Mouse (Mus musculus): ENCODE results near the gene Fxyd5. TPM values are rescaled to one million over a fixed set of nuclear protein-coding genes. Genes with fewer than 3 reads are reported as not detected.

Gene Fxyd5
- polyA plus RNA-seq (2015; fragmentation: Nextera tagmentation; extraction: Ambion mirVana), result 32.6 and 34.0 TPM in 2 replicates

GRCm38 (mm10) chr7:31042431-31042910 is at the start of gene Fxyd5:
TSS of gene Fxyd5 (minus strand) at chr7:31042481.
- H3K9ac ChIP-seq (replicated peaks; ENCODE audit: low read length), result peak within 1 kb of the TSS; percentile 55
- WGBS, result 38% methylated on average over 10 of the region's 10 CpGs

GRCm38 (mm10) chr7:31089721-31090120 is 47.4 kb upstream of the Fxyd5 start:
- 51% methylated on average over 2 of the region's 2 CpGs for WGBS
- Histone ChIP-seq H3K27ac (ENCODE audit: low read length) (no peak overlapping the region), H3K4me2 (replicated peaks; ENCODE audit: low read depth, low read length) (no peak overlapping the region), H3K9me3 (ENCODE audit: low read length) (no peaks in the 10 kb centered on the region), H3K9ac (replicated peaks; ENCODE audit: low read length) (no peak overlapping the region), H3K4me3 (ENCODE audit: low read length) (no peak overlapping the region), H3K4me1 (ENCODE audit: insufficient read depth, low read length) (0 out of 2 replicates have a peak, but pooled peaks cover 6% of the 10 kb centered on the region), H3K36me3 (ENCODE audit: insufficient read depth, low read length) (no peaks in the 10 kb centered on the region), H3K27me3 (ENCODE audit: insufficient read depth, low read length) (no peaks in the 10 kb centered on the region)
- ATAC-seq (ENCODE audit: low FRiP score, low TSS enrichment), result no peak

More at GRCm38 (mm10) chr7:31042431-31042910, at the start of gene Fxyd5:
- H3K36me3 ChIP-seq (ENCODE audit: insufficient read depth, low read length), result no peaks in the 10 kb centered on the region
- peaks cover 34% of the 10 kb centered on the region for H3K27me3 ChIP-seq (ENCODE audit: insufficient read depth, low read length)
- H3K4me2 ChIP-seq (replicated peaks; ENCODE audit: low read depth, low read length), result peak within 1 kb of the TSS; percentile 61
- H3K4me3 ChIP-seq (ENCODE audit: low read length), result peak within 1 kb of the TSS; percentile 43
- H3K4me1 ChIP-seq (ENCODE audit: insufficient read depth, low read length), result peaks cover 15% of the 10 kb centered on the region
- no peak for ATAC-seq (ENCODE audit: low FRiP score, low TSS enrichment)
- H3K9me3 ChIP-seq (ENCODE audit: low read length), result no peaks in the 10 kb centered on the region
- H3K27ac ChIP-seq (ENCODE audit: low read length), result no peak within 1 kb of the TSS; the same call in 1 of the 2 replicates

- Histone ChIP-seq H3K4me1 (ENCODE audit: insufficient read depth, low read length) (0 out of 2 replicates have a peak, but pooled peaks cover 13% of the 10 kb centered on the region), H3K9ac (replicated peaks; ENCODE audit: low read length) (no peak overlapping the region), H3K36me3 (ENCODE audit: insufficient read depth, low read length) (no peaks in the 10 kb centered on the region), H3K27me3 (ENCODE audit: insufficient read depth, low read length) (no peaks in the 10 kb centered on the region), H3K4me2 (replicated peaks; ENCODE audit: low read depth, low read length) (no peak overlapping the region), H3K27ac (ENCODE audit: low read length) (no peak overlapping the region), H3K9me3 (ENCODE audit: low read length) (no peaks in the 10 kb centered on the region), H3K4me3 (ENCODE audit: low read length) (no peak overlapping the region)
- WGBS, result 65% methylated on average over 3 of the region's 3 CpGs
- ATAC-seq (ENCODE audit: low FRiP score, low TSS enrichment), result no peak
Observed at GRCm38 (mm10) chr7:31088206-31088605, 45.9 kb upstream of the Fxyd5 start.

GRCm38 (mm10) chr7:31087262-31087661 is 45.0 kb upstream of the Fxyd5 start:
- Histone ChIP-seq H3K9me3 (ENCODE audit: low read length) (no peaks in the 10 kb centered on the region), H3K4me2 (replicated peaks; ENCODE audit: low read depth, low read length) (no peak overlapping the region), H3K4me3 (ENCODE audit: low read length) (no peak overlapping the region), H3K36me3 (ENCODE audit: insufficient read depth, low read length) (no peaks in the 10 kb centered on the region), H3K9ac (replicated peaks; ENCODE audit: low read length) (no peak overlapping the region), H3K27ac (ENCODE audit: low read length) (no peak overlapping the region), H3K27me3 (ENCODE audit: insufficient read depth, low read length) (no peaks in the 10 kb centered on the region), H3K4me1 (ENCODE audit: insufficient read depth, low read length) (0 out of 2 replicates have a peak, but pooled peaks cover 13% of the 10 kb centered on the region)
- 26% methylated on average over 2 of the region's 2 CpGs for WGBS
- ATAC-seq (ENCODE audit: low FRiP score, low TSS enrichment), result no peak

GRCm38 (mm10) chr7:31086175-31086755 is 44.0 kb upstream of the Fxyd5 start:
- 85% methylated on average over 9 of the region's 9 CpGs for WGBS
- no peaks in the 10 kb centered on the region for H3K27me3 ChIP-seq (ENCODE audit: insufficient read depth, low read length)
- no peak overlapping the region for H3K4me2 ChIP-seq (replicated peaks; ENCODE audit: low read depth, low read length)
- H3K27ac ChIP-seq (ENCODE audit: low read length), result no peak overlapping the region
- H3K4me1 ChIP-seq (ENCODE audit: insufficient read depth, low read length), result 0 out of 2 replicates have a peak, but pooled peaks cover 13% of the 10 kb centered on the region
- no peaks in the 10 kb centered on the region for H3K36me3 ChIP-seq (ENCODE audit: insufficient read depth, low read length)
- no peaks in the 10 kb centered on the region for H3K9me3 ChIP-seq (ENCODE audit: low read length)
- no peak overlapping the region for H3K9ac ChIP-seq (replicated peaks; ENCODE audit: low read length)
- no peak overlapping the region for H3K4me3 ChIP-seq (ENCODE audit: low read length)
- ATAC-seq (ENCODE audit: low FRiP score, low TSS enrichment), result no peak

GRCm38 (mm10) chr7:31085171-31085570 is 42.9 kb upstream of the Fxyd5 start:
- 35% methylated on average over 3 of the region's 3 CpGs for WGBS
- no peak overlapping the region for H3K4me3 ChIP-seq (ENCODE audit: low read length)
- peaks cover 3% of the 10 kb centered on the region; the same call in 1 of the 2 replicates for H3K9me3 ChIP-seq (ENCODE audit: low read length)
- no peak overlapping the region for H3K9ac ChIP-seq (replicated peaks; ENCODE audit: low read length)
- H3K4me2 ChIP-seq (replicated peaks; ENCODE audit: low read depth, low read length), result no peak overlapping the region
- H3K27ac ChIP-seq (ENCODE audit: low read length), result peak overlapping the region; percentile 29; the same call in 1 of the 2 replicates
- 0 out of 2 replicates have a peak, but pooled peaks cover 13% of the 10 kb centered on the region for H3K4me1 ChIP-seq (ENCODE audit: insufficient read depth, low read length)
- ATAC-seq (ENCODE audit: low FRiP score, low TSS enrichment), result no peak
- H3K36me3 ChIP-seq (ENCODE audit: insufficient read depth, low read length), result no peaks in the 10 kb centered on the region
- H3K27me3 ChIP-seq (ENCODE audit: insufficient read depth, low read length), result no peaks in the 10 kb centered on the region

GRCm38 (mm10) chr7:31084140-31084539 is 41.9 kb upstream of the Fxyd5 start:
- H3K27ac ChIP-seq (ENCODE audit: low read length), result peak overlapping the region; percentile 39; the same call in 1 of the 2 replicates
- 53% methylated on average over 9 of the region's 9 CpGs for WGBS
- no peaks in the 10 kb centered on the region for H3K36me3 ChIP-seq (ENCODE audit: insufficient read depth, low read length)
- no peaks in the 10 kb centered on the region for H3K27me3 ChIP-seq (ENCODE audit: insufficient read depth, low read length)
- ATAC-seq (ENCODE audit: low FRiP score, low TSS enrichment), result no peak
- no peak overlapping the region for H3K9ac ChIP-seq (replicated peaks; ENCODE audit: low read length)
- H3K9me3 ChIP-seq (ENCODE audit: low read length), result peaks cover 3% of the 10 kb centered on the region; the same call in 1 of the 2 replicates
- no peak overlapping the region for H3K4me3 ChIP-seq (ENCODE audit: low read length)
- H3K4me2 ChIP-seq (replicated peaks; ENCODE audit: low read depth, low read length), result no peak overlapping the region
- 0 out of 2 replicates have a peak, but pooled peaks cover 13% of the 10 kb centered on the region for H3K4me1 ChIP-seq (ENCODE audit: insufficient read depth, low read length)

- H3K4me1 ChIP-seq (ENCODE audit: insufficient read depth, low read length), result 0 out of 2 replicates have a peak, but pooled peaks cover 13% of the 10 kb centered on the region
- no peaks in the 10 kb centered on the region for H3K36me3 ChIP-seq (ENCODE audit: insufficient read depth, low read length)
- 0 out of 2 replicates have a peak overlapping the region, but pooled peaks have one; percentile 7 for H3K9ac ChIP-seq (replicated peaks; ENCODE audit: low read length)
- H3K4me3 ChIP-seq (ENCODE audit: low read length), result no peak overlapping the region
- H3K9me3 ChIP-seq (ENCODE audit: low read length), result peaks cover 3% of the 10 kb centered on the region; the same call in 1 of the 2 replicates
- H3K27me3 ChIP-seq (ENCODE audit: insufficient read depth, low read length), result no peaks in the 10 kb centered on the region
- 70% methylated on average over 14 of the region's 14 CpGs for WGBS
- no peak overlapping the region for H3K4me2 ChIP-seq (replicated peaks; ENCODE audit: low read depth, low read length)
- no peak overlapping the region for H3K27ac ChIP-seq (ENCODE audit: low read length)
- ATAC-seq (ENCODE audit: low FRiP score, low TSS enrichment), result no peak
Observed at GRCm38 (mm10) chr7:31082831-31083588, 40.7 kb upstream of the Fxyd5 start.

GRCm38 (mm10) chr7:31082106-31082505 is 39.8 kb upstream of the Fxyd5 start:
- ATAC-seq (ENCODE audit: low FRiP score, low TSS enrichment), result no peak
- no peaks in the 10 kb centered on the region for H3K27me3 ChIP-seq (ENCODE audit: insufficient read depth, low read length)
- H3K9ac ChIP-seq (replicated peaks; ENCODE audit: low read length), result no peak overlapping the region

More at GRCm38 (mm10) chr7:31082106-31082505, 39.8 kb upstream of the Fxyd5 start:
- Histone ChIP-seq H3K4me1 (ENCODE audit: insufficient read depth, low read length) (0 out of 2 replicates have a peak, but pooled peaks cover 13% of the 10 kb centered on the region), H3K4me3 (ENCODE audit: low read length) (no peak overlapping the region), H3K36me3 (ENCODE audit: insufficient read depth, low read length) (no peaks in the 10 kb centered on the region), H3K27ac (ENCODE audit: low read length) (no peak overlapping the region), H3K4me2 (replicated peaks; ENCODE audit: low read depth, low read length) (no peak overlapping the region), H3K9me3 (ENCODE audit: low read length) (peaks cover 3% of the 10 kb centered on the region; the same call in 1 of the 2 replicates)

Measured in kidney, embryonic 16.5 days (tissue).